Mouse (Mus musculus) testis, adult 2 months (tissue): Measurements from ENCODE around the gene Gcdh. TPM values are rescaled to one million over a fixed set of nuclear protein-coding genes. Genes with fewer than 3 reads are reported as not detected.

ENCODE experiments used
- H3K27ac ChIP-seq: fragments of 200-500 bp; 2 replicates; pipeline ENCODE4 v1.5.1; 2012; ENCODE audit warnings: low read depth, low read length; ENCODE audit not compliant: control insufficient read depth, insufficient read depth
- H3K27me3 ChIP-seq: fragments of 200-500 bp; 2 replicates; pipeline ENCODE4 v1.6.1; 2012; ENCODE audit warnings: mild to moderate bottlenecking, low read length, moderate library complexity; ENCODE audit not compliant: control insufficient read depth, insufficient read depth
- H3K36me3 ChIP-seq: fragments of 200-500 bp; 2 replicates; pipeline ENCODE4 v1.6.1; 2012; ENCODE audit warnings: mild to moderate bottlenecking, low read length; ENCODE audit not compliant: control insufficient read depth, insufficient read depth
- H3K4me1 ChIP-seq: fragments of 200-500 bp; 2 replicates; pipeline ENCODE4 v1.6.1; 2012; ENCODE audit warnings: low read length; ENCODE audit not compliant: control insufficient read depth, insufficient read depth
- H3K4me3 ChIP-seq: fragments of 200-500 bp; 2 replicates; pipeline ENCODE4 v1.5.1; 2012; ENCODE audit warnings: low read depth, mild to moderate bottlenecking, low read length, moderate library complexity, mixed read lengths; ENCODE audit not compliant: control insufficient read depth
- CTCF ChIP-seq: fragments of 200-500 bp; IDR thresholded peaks from 2 replicates; pipeline ENCODE4 v1.5.1; 2012; ENCODE audit warnings: low read depth, mild to moderate bottlenecking, inconsistent platforms, low read length, moderate library complexity; ENCODE audit not compliant: control insufficient read depth, insufficient read depth, insufficient replicate concordance
- POLR2A ChIP-seq: fragments of 200-500 bp; IDR thresholded peaks from 2 replicates; pipeline ENCODE4 v1.6.1; 2012; ENCODE audit warnings: low read depth, mild to moderate bottlenecking, inconsistent platforms, low read length, moderate library complexity; ENCODE audit not compliant: control insufficient read depth
- polyA plus RNA-seq: library from polyadenylated mRNA; depleted of rRNA; stranded (reverse); fragments of >200 nt; gene quantifications from 2 replicates; pipeline ENCODE4 v1.2.3, GENCODE M21; 2012

The Gcdh gene
- polyA plus RNA-seq, 1 experiment = 8.1 TPM

- H3K4me1 ChIP-seq = peaks cover 21% of the 10 kb centered on the region
- no peaks in the 10 kb centered on the region for H3K27me3 ChIP-seq
- H3K4me3 ChIP-seq = no peak overlapping the region
- no peak for TF ChIP-seq CTCF
- no peak for TF ChIP-seq POLR2A
- H3K36me3 ChIP-seq = no peaks in the 10 kb centered on the region
- no peak overlapping the region for H3K27ac ChIP-seq
These were observed 40.2 kb upstream of the Gcdh start for GRCm38 (mm10) chr8:84933767-84934559.

GRCm38 (mm10) chr8:84930582-84930981 lies 36.9 kb upstream of the Gcdh start:
- Histone ChIP-seq H3K4me1 (peaks cover 17% of the 10 kb centered on the region), H3K27me3 (no peaks in the 10 kb centered on the region), H3K36me3 (no peaks in the 10 kb centered on the region), H3K27ac (no peak overlapping the region), H3K4me3 (no peak overlapping the region)
- no peak for TF ChIP-seq POLR2A
- TF ChIP-seq CTCF = no peak

GRCm38 (mm10) chr8:84928456-84929306 lies 35.0 kb upstream of the Gcdh start:
- Histone ChIP-seq H3K4me3 (peak overlapping the region; percentile 58), H3K27ac (no peak overlapping the region), H3K4me1 (peaks cover 7% of the 10 kb centered on the region), H3K36me3 (no peaks in the 10 kb centered on the region), H3K27me3 (no peaks in the 10 kb centered on the region)
- TF ChIP-seq CTCF (peak; percentile 80; the same call in 1 of the 2 replicates), POLR2A (no peak)

DNA sequence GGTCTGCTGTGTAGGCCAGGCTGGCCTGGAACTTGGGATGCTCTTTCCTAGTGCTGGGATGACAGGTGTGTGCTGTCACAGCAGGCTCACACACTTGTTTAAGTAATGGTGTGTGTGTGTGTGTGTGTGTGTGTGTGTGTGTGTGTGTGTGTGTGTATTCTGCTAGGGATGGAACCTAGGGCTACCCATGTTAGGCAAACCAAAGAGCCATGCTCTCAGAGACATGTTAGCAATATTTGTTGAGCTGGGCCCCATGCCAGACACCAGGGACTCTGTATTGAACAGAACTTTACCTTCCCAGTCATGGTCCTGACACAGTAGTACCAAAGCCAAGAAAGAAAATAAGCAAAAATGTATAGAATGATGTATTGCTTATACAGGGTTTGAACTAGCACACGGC lies 33.8 kb upstream of the Gcdh start:
- Histone ChIP-seq H3K27me3 (no peaks in the 10 kb centered on the region), H3K27ac (no peak overlapping the region), H3K36me3 (no peaks in the 10 kb centered on the region), H3K4me3 (no peak overlapping the region), H3K4me1 (peaks cover 7% of the 10 kb centered on the region)
- TF ChIP-seq POLR2A = no peak

DNA sequence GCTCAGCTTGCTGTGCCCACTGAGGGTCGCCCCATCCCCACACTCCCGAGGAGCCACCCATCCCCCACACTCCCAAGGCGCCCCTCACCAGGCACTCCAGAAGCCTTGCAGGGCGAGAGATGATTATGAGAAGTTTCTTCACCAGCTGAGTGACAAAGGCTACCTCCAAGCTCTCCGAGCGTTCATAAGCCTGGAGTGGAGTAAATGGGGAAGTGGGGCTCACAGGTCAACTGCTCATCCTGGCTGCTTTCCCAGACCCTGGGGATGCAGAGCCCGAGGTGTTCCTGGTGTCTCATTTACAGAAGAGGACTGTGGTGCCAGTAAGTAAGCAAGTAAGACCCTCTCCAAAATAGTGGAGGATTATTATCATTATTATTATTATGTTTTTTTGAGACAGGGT lies 31.8 kb upstream of the Gcdh start:
- Histone ChIP-seq H3K4me1 (peaks cover 7% of the 10 kb centered on the region), H3K36me3 (no peaks in the 10 kb centered on the region), H3K27me3 (no peaks in the 10 kb centered on the region), H3K27ac (no peak overlapping the region), H3K4me3 (no peak overlapping the region)
- no peak for TF ChIP-seq CTCF
- no peak for TF ChIP-seq POLR2A

GRCm38 (mm10) chr8:84921596-84921995 lies 27.9 kb upstream of the Gcdh start:
- no peaks in the 10 kb centered on the region for H3K27me3 ChIP-seq
- TF ChIP-seq CTCF (no peak), POLR2A (no peak)
- H3K4me1 ChIP-seq = no peaks in the 10 kb centered on the region
- H3K4me3 ChIP-seq = no peak overlapping the region
- H3K36me3 ChIP-seq = no peaks in the 10 kb centered on the region
- no peak overlapping the region for H3K27ac ChIP-seq

- TF ChIP-seq POLR2A (no peak), CTCF (no peak)
- H3K4me3 ChIP-seq = no peak overlapping the region
- no peaks in the 10 kb centered on the region for H3K36me3 ChIP-seq
- no peak overlapping the region for H3K27ac ChIP-seq
- no peaks in the 10 kb centered on the region for H3K27me3 ChIP-seq
- peaks cover under 1% of the 10 kb centered on the region; the same call in 1 of the 2 replicates for H3K4me1 ChIP-seq
These were observed 24.9 kb upstream of the Gcdh start for GRCm38 (mm10) chr8:84918646-84919045.
